Mouse (Mus musculus) liver, postnatal 0 days (tissue): Measurements from ENCODE around the gene Ucn3. TPM values are rescaled to one million over a fixed set of nuclear protein-coding genes. Genes with fewer than 3 reads are reported as not detected.
"Not testable (repeated sequence)": the region's sequence is repeated elsewhere in the genome, so short reads cannot be mapped to it uniquely, and the experiment has no call there.

ENCODE experiments used
- ATAC-seq: fragments of 200-750 bp; cut with Nextera tagmentation; 2 replicates; pipeline ENCODE4 v1.8.0; 2017; ENCODE audit warnings: mild to moderate bottlenecking, moderate library complexity
- DNase-seq: peaks from one replicate; pipeline ENCODE4 v3.0.0-alpha.2; 2016
- H3K27ac ChIP-seq: fragments of 300-500 bp; sonication (generic); 2 replicates; pipeline ENCODE4 v1.5.1; 2014; ENCODE audit warnings: antibody characterized with exemption, moderate library complexity, mild to moderate bottlenecking, low read depth
- H3K27me3 ChIP-seq: fragments of 300-500 bp; sonication (generic); 2 replicates; pipeline ENCODE4 v1.6.1; 2014; ENCODE audit warnings: low read length, control low read depth, mixed read lengths; ENCODE audit not compliant: insufficient read depth
- H3K36me3 ChIP-seq: fragments of 300-500 bp; sonication (generic); replicated peaks from 2 replicates; pipeline ENCODE4 v1.6.1; 2014; ENCODE audit warnings: mild to moderate bottlenecking, control low read depth, low read length, moderate library complexity, mixed read lengths; ENCODE audit not compliant: insufficient read depth
- H3K4me1 ChIP-seq: fragments of 300-500 bp; sonication (generic); 2 replicates; pipeline ENCODE4 v1.6.1; 2014; ENCODE audit warnings: antibody characterized with exemption, mild to moderate bottlenecking, control low read depth; ENCODE audit not compliant: insufficient read depth
- H3K4me2 ChIP-seq: fragments of 300-500 bp; sonication (generic); 2 replicates; pipeline ENCODE4 v1.6.1; 2014; ENCODE audit warnings: low read depth, mild to moderate bottlenecking, low read length, moderate library complexity, mixed read lengths
- H3K4me3 ChIP-seq: fragments of 300-500 bp; sonication (generic); 2 replicates; pipeline ENCODE4 v1.5.1; 2014; ENCODE audit warnings: low read depth, low read length
- H3K9ac ChIP-seq: fragments of 300-500 bp; sonication (generic); replicated peaks from 2 replicates; pipeline ENCODE4 v1.6.1; 2014; ENCODE audit warnings: mild to moderate bottlenecking, moderate library complexity
- H3K9me3 ChIP-seq: fragments of 300-500 bp; sonication (generic); 2 replicates; pipeline ENCODE4 v1.6.1; 2016; ENCODE audit warnings: mild to moderate bottlenecking, control low read depth, low read length, mixed read lengths
- CTCF ChIP-seq: sonication (generic); IDR thresholded peaks from 2 replicates; pipeline ENCODE4 v1.5.1; 2016; ENCODE audit warnings: antibody characterized with exemption, low read depth
- EP300 ChIP-seq: IDR thresholded peaks from 2 replicates; pipeline ENCODE4 v1.6.1; 2016; ENCODE audit warnings: antibody characterized with exemption, low read depth, mild to moderate bottlenecking
- WGBS: fragments of 180-500 bp; shearing (Covaris S2); extraction: QIAGEN DNeasy Blood & Tissue Kit; methylation state at CpG from one replicate; pipeline ENCODE4 v1.1.7; 2014; ENCODE audit not compliant: insufficient replicate concordance; 5-methylcytosine and 5-hydroxymethylcytosine counted together
- polyA plus RNA-seq: library from polyadenylated mRNA; unstranded; fragments of >200 nt; fragmentation: Nextera tagmentation; extraction: Ambion mirVana; gene quantifications from 2 replicates; pipeline ENCODE4 v1.2.1, GENCODE M21; 2015

The Ucn3 gene
- polyA plus RNA-seq, 1 experiment from 2014 or later: not detected

DNA sequence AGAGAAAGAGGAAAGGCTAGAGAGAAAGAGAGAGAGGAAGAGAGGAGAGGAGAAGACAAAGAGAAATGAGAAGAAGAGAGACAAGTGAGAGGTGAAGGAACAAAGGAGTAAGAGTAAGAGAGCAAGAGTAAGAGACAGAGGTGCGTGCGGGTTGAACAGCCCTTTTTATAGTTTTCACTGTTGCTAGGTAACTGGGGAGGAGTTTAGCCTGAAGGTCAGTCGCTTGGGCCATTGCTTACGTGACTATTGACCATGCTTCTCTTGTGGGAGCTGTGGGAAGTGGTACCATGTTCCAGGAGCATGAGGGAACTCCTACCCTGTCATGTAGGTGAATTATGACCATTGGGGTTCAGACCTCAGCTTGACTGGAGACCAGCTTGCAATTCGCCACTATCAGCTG is 34.8 kb downstream of the Ucn3 start:
- WGBS: 78% methylated on average over 5 of the region's 5 CpGs
- Histone ChIP-seq H3K36me3 (no peaks in the 10 kb centered on the region; the same call in 1 of the 2 replicates), H3K27ac (no peak overlapping the region), H3K4me1 (peaks cover 8% of the 10 kb centered on the region), H3K27me3 (no peaks in the 10 kb centered on the region), H3K9ac (no peak overlapping the region), H3K9me3 (no peaks in the 10 kb centered on the region), H3K4me2 (no peak overlapping the region), H3K4me3 (no peak overlapping the region)
- DNase-seq: no peak
- no peak for TF ChIP-seq EP300
- TF ChIP-seq CTCF: no peak
- no peak for ATAC-seq

DNA sequence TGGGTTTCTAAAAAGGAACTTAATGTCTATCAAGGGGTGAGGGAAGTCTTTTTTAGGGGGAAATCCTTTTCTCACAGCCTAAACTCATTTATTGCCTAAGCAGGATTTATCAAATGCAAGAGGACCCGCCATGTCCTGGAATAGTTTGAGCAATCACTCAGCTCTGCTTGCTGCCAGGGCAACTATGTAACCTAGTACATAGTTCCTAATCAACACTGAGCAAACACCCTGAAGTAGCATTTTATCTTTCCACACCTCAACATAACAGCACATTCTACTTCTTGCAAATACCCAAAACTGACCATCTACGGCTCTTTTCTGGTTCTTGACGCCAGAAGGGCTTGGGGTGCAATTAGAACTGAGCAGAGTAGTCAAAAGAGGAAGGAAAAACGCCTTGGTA is 36.9 kb downstream of the Ucn3 start:
- no peak for DNase-seq
- Histone ChIP-seq H3K9ac (no peak overlapping the region), H3K27me3 (no peaks in the 10 kb centered on the region), H3K4me1 (peaks cover 8% of the 10 kb centered on the region), H3K27ac (no peak overlapping the region), H3K4me2 (no peak overlapping the region), H3K4me3 (no peak overlapping the region), H3K9me3 (no peaks in the 10 kb centered on the region), H3K36me3 (no peaks in the 10 kb centered on the region; the same call in 1 of the 2 replicates)
- TF ChIP-seq EP300 (no peak), CTCF (no peak)
- peak; percentile 43; the same call in 1 of the 2 replicates for ATAC-seq
- 51% methylated on average over 4 of the region's 4 CpGs for WGBS

DNA sequence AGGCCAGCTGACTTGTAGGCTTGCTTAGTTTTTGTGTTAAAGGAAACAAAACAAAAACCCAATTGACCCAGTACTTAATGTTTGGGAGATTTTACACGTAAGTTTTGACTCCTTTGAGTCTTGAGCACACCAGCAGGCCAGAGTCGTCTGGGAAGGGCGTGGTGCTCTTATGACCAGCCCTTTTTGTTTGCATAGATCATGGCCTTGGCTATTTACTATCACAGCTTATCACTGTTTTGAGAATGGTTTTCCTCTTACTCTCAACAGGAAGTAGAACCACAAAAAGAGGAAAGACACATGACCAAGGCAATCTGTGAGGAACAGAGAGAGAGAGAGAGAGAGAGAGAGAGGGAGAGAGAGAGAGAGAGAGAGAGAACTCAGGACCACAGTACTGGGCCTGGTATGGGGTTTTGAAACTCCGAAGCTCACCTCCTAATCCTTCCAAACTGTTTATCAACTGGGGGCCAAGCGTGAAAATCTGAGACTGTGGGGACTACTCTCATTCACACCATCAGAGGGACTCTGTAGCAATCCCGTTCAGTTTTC is 37.9 kb downstream of the Ucn3 start:
- Histone ChIP-seq H3K36me3 (no peaks in the 10 kb centered on the region; the same call in 1 of the 2 replicates), H3K9ac (no peak overlapping the region), H3K4me3 (no peak overlapping the region), H3K4me2 (no peak overlapping the region), H3K9me3 (no peaks in the 10 kb centered on the region), H3K27ac (no peak overlapping the region), H3K27me3 (no peaks in the 10 kb centered on the region), H3K4me1 (peaks cover 8% of the 10 kb centered on the region)
- 64% methylated on average over 6 of the region's 6 CpGs for WGBS
- no peak for DNase-seq
- TF ChIP-seq CTCF (no peak), EP300 (no peak)
- no peak for ATAC-seq

DNA sequence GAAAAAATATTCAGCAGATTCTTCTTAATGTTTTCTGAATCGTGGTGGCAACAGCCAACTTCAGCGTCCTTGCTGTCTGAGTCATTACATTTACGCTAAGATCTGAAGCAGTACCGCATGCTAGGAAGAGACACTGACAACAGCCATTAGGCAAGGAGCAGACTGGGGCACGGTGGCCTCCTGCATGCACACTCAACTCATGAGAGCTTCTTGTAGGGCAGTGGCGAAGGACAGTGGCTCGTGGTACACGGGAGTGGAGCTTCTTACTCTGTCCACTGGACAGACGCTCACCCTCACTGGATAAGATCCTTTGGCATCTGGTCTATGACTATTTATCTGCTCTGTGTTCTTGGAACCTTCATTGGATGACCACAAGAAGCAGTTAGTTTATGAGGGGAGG is 45.8 kb downstream of the Ucn3 start:
- no peaks in the 10 kb centered on the region for H3K9me3 ChIP-seq
- WGBS: 88% methylated on average over 9 of the region's 9 CpGs
- H3K36me3 ChIP-seq: no peaks in the 10 kb centered on the region
- H3K9ac ChIP-seq: no peak overlapping the region
- H3K4me3 ChIP-seq: no peak overlapping the region
- H3K4me2 ChIP-seq: no peak overlapping the region
- no peaks in the 10 kb centered on the region for H3K27me3 ChIP-seq
- ATAC-seq: no peak
- H3K4me1 ChIP-seq: peaks cover 12% of the 10 kb centered on the region
- H3K27ac ChIP-seq: no peak overlapping the region
- TF ChIP-seq CTCF: no peak
- no peak for TF ChIP-seq EP300
- no peak for DNase-seq

DNA sequence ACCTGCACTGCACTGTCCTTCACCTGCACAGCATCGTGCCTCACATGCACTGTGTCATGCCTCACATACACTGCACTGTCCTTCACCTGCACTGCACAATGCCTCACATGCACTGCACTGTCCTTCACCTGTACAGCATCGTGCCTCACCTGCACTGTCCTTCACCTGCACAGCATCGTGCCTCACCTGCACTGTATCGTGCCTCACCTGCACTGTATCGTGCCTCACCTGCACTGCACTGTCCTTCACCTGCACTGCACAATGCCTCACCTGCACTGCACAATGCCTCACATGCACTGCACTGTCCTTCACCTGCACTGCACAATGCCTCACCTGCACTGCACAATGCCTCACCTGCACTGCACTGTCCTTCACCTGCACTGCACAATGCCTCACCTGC is 46.9 kb downstream of the Ucn3 start:
- 84% methylated on average over 5 of the region's 5 CpGs for WGBS
- not testable (repeated sequence) for H3K9me3 ChIP-seq, H3K9ac ChIP-seq, ATAC-seq, H3K27ac ChIP-seq, H3K36me3 ChIP-seq, H3K4me2 ChIP-seq, H3K4me3 ChIP-seq, DNase-seq, H3K27me3 ChIP-seq
- peaks cover 20% of the 10 kb centered on the region for H3K4me1 ChIP-seq

DNA sequence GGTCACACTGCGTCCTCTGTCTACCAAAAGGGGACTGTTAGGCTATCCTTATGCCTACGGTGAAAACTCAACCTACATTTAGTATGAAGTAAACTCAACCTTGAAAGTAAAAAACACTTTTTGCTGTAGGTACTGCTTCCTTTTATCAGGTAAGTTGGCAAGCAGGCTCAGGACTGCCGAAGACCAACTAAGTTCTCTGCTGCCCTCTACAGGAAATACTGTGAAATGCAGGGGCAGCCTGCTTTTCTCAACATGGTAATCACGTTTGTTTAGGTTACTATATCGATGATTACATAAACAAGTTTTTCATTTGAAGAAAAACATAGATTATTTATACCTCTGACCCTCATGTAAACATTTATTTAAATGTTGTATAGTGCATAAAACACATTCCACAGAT is 48.2 kb downstream of the Ucn3 start:
- Histone ChIP-seq H3K27me3 (no peaks in the 10 kb centered on the region), H3K9me3 (no peaks in the 10 kb centered on the region), H3K27ac (no peak overlapping the region), H3K9ac (no peak overlapping the region), H3K36me3 (no peaks in the 10 kb centered on the region), H3K4me3 (no peak overlapping the region), H3K4me1 (peaks cover 20% of the 10 kb centered on the region), H3K4me2 (no peak overlapping the region)
- ATAC-seq (no peak), DNase-seq (peak; percentile 84)
- TF ChIP-seq EP300 (no peak), CTCF (peak; percentile 98)
- 25% methylated on average over 5 of the region's 5 CpGs for WGBS

DNA sequence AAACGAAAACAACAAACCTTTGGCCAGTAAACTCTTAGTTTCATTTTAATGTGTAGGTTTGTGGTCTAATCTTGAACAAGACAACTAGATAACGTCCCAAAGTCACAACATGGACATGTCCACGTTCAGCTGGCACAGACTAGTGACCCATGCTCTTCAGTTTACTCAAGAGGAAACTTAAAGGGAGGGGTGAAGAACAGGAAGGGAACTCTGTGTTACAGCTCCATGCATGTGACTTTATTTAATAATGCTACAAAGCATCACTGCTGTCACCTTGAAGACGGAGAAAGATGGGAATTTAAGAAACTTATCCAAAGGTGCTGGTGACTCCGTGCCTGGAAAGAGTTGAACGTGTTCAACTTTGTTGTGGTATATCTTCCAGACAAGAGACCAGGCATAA is 49.1 kb downstream of the Ucn3 start:
- Histone ChIP-seq H3K4me1 (peaks cover 20% of the 10 kb centered on the region), H3K9ac (no peak overlapping the region), H3K9me3 (no peaks in the 10 kb centered on the region), H3K27me3 (no peaks in the 10 kb centered on the region), H3K27ac (0 out of 2 replicates have a peak overlapping the region, but pooled peaks have one; percentile 55), H3K36me3 (no peaks in the 10 kb centered on the region), H3K4me3 (no peak overlapping the region), H3K4me2 (no peak overlapping the region)
- 66% methylated on average over 6 of the region's 6 CpGs for WGBS
- TF ChIP-seq EP300 (no peak), CTCF (no peak)
- no peak for ATAC-seq
- no peak for DNase-seq
